Mouse (Mus musculus) liver, embryonic 15.5 days (tissue): ENCODE measurements around the gene Ddx3x. TPM values are rescaled to one million over a fixed set of nuclear protein-coding genes. Genes with fewer than 3 reads are reported as not detected.
A peak's percentile ranks its signal among the peaks of the same experiment; 100 is the strongest.
"Not testable (repeated sequence)": the region's sequence is repeated elsewhere in the genome, so short reads cannot be mapped to it uniquely, and the experiment has no call there.

Source experiments
- ATAC-seq: fragments of 200-750 bp; cut with Nextera tagmentation; 2 replicates; pipeline ENCODE4 v1.8.0; 2017; ENCODE audit warnings: moderate number of reproducible peaks, mild to moderate bottlenecking, moderate library complexity; ENCODE audit not compliant: insufficient read depth
- H3K27ac ChIP-seq: fragments of 300-500 bp; sonication (generic); replicated peaks from 2 replicates; pipeline ENCODE4 v1.5.1; 2015; ENCODE audit warnings: mild to moderate bottlenecking, inconsistent platforms
- H3K27me3 ChIP-seq: fragments of 300-500 bp; sonication (generic); 2 replicates; pipeline ENCODE4 v1.6.1; 2015; ENCODE audit warnings: mild to moderate bottlenecking, inconsistent platforms
- H3K36me3 ChIP-seq: fragments of 300-500 bp; sonication (generic); replicated peaks from 2 replicates; pipeline ENCODE4 v1.6.1; 2015; ENCODE audit warnings: moderate library complexity, mild to moderate bottlenecking, inconsistent platforms
- H3K4me1 ChIP-seq: fragments of 300-500 bp; sonication (generic); replicated peaks from 2 replicates; pipeline ENCODE4 v1.6.1; 2015; ENCODE audit warnings: inconsistent platforms
- H3K4me2 ChIP-seq: fragments of 300-500 bp; sonication (generic); 2 replicates; pipeline ENCODE4 v1.6.1; 2015; ENCODE audit warnings: moderate library complexity, mild to moderate bottlenecking, inconsistent platforms
- H3K4me3 ChIP-seq: fragments of 300-500 bp; sonication (generic); replicated peaks from 2 replicates; pipeline ENCODE4 v1.5.1; 2015; ENCODE audit warnings: mild to moderate bottlenecking, inconsistent platforms
- H3K9ac ChIP-seq: fragments of 300-500 bp; sonication (generic); 2 replicates; pipeline ENCODE4 v1.6.1; 2015; ENCODE audit warnings: moderate library complexity, mild to moderate bottlenecking, inconsistent platforms
- H3K9me3 ChIP-seq: fragments of 300-500 bp; sonication (generic); replicated peaks from 2 replicates; pipeline ENCODE4 v1.6.1; 2016; ENCODE audit warnings: inconsistent platforms
- WGBS: fragments of 180-500 bp; shearing (Covaris S2); methylation state at CpG from one replicate; pipeline ENCODE4 v1.1.7; 2015; ENCODE audit warnings: mixed read lengths; ENCODE audit not compliant: insufficient replicate concordance; 5-methylcytosine and 5-hydroxymethylcytosine counted together
- polyA plus RNA-seq: library from polyadenylated mRNA; unstranded; fragments of >200 nt; fragmentation: Nextera tagmentation; extraction: Ambion mirVana; gene quantifications from 2 replicates; pipeline ENCODE4 v1.2.1, GENCODE M21; 2015

Gene Ddx3x
- polyA plus RNA-seq, result 46.0 and 46.3 TPM in 2 replicates

- Histone ChIP-seq H3K4me1 (peaks cover 11% of the 10 kb centered on the region), H3K9ac (peak within 1 kb of the TSS; percentile 89), H3K27me3 (no peaks in the 10 kb centered on the region), H3K27ac (peak within 1 kb of the TSS; percentile 92), H3K9me3 (no peaks in the 10 kb centered on the region), H3K36me3 (peaks cover 12% of the 10 kb centered on the region), H3K4me3 (peak within 1 kb of the TSS; percentile 87), H3K4me2 (peak within 1 kb of the TSS; percentile 79)
- peak; percentile 91 for ATAC-seq
- WGBS, result 0% methylated on average over 57 of the region's 57 CpGs
These were observed at the start of gene Ddx3x for GRCm38 (mm10) chrX:13280409-13281328. Gene Ddx3x, plus strand, starts transcription at chrX:13280970.

GRCm38 (mm10) chrX:13231243-13231642, 49.5 kb upstream of the Ddx3x start:
- peak overlapping the region; percentile 53 for H3K4me3 ChIP-seq
- peak overlapping the region; percentile 68 for H3K4me2 ChIP-seq
- H3K27ac ChIP-seq, result peak overlapping the region; percentile 66; the same call in 1 of the 2 replicates
- 50% methylated on average over 9 of the region's 9 CpGs for WGBS
- ATAC-seq, result no peak
- H3K9ac ChIP-seq, result peak overlapping the region; percentile 35; the same call in 1 of the 2 replicates
- no peaks in the 10 kb centered on the region for H3K27me3 ChIP-seq
- no peaks in the 10 kb centered on the region for H3K36me3 ChIP-seq
- no peaks in the 10 kb centered on the region for H3K9me3 ChIP-seq
- H3K4me1 ChIP-seq, result peaks cover 30% of the 10 kb centered on the region

- 71% methylated on average over 1 of the region's 1 CpGs for WGBS
- not testable (repeated sequence) for ATAC-seq
These were observed 47.9 kb upstream of the Ddx3x start for GRCm38 (mm10) chrX:13232834-13233233.

DNA sequence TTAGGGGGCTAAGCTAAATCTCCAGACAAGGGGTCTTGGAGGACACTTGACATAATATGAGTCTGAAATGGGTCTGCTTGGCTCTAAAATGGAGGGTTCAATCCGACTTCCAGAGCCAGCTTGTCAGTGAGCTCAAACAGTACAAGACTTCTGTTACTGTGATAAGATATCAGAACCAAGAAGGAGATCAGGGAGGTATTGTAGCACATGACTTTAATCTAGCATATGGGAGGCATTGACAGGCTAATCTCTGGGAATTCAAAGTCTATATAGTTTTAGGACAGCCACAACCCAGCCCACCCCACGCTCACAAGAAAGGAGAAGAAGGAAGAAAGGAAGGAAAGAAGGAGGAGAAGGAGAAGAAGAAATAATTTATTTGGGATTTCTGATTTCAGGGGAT, 47.1 kb upstream of the Ddx3x start:
- Histone ChIP-seq H3K27me3 (no peaks in the 10 kb centered on the region), H3K36me3 (no peaks in the 10 kb centered on the region), H3K4me2 (no peak overlapping the region), H3K27ac (no peak overlapping the region), H3K4me1 (peaks cover 35% of the 10 kb centered on the region), H3K9me3 (no peaks in the 10 kb centered on the region), H3K4me3 (no peak overlapping the region), H3K9ac (no peak overlapping the region)
- ATAC-seq, result no peak
- WGBS, result 18% methylated on average over 2 of the region's 2 CpGs

More at GRCm38 (mm10) chrX:13232834-13233233, 47.9 kb upstream of the Ddx3x start:
- H3K9me3 ChIP-seq, H3K27me3 ChIP-seq, H3K9ac ChIP-seq, H3K36me3 ChIP-seq, H3K27ac ChIP-seq, H3K4me2 ChIP-seq, H3K4me3 ChIP-seq: not testable (repeated sequence)
- H3K4me1 ChIP-seq, result peaks cover 35% of the 10 kb centered on the region

DNA sequence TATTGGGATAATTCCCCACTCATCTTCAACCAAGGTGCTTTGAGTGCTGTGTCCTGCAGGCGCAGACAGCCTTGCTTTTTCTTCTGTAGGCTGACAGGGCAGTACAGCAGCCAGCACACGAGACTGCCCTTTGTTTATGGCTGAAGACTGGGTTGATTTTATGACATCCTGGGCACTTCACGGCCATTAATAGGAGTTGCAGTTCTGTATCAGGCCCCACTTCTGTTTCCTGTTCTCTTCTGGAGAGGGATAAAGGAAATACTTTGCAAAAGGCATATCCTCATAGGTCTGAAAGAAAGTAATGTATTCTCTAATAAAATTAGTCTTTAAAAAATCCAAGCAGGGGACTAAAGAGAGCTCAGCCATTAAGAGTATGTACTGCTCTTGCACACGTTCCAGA, 46.1 kb upstream of the Ddx3x start:
- ATAC-seq, result no peak
- Histone ChIP-seq H3K9ac (no peak overlapping the region), H3K4me2 (no peak overlapping the region), H3K27ac (no peak overlapping the region), H3K4me1 (peaks cover 33% of the 10 kb centered on the region), H3K36me3 (no peaks in the 10 kb centered on the region), H3K4me3 (no peak overlapping the region), H3K9me3 (no peaks in the 10 kb centered on the region), H3K27me3 (no peaks in the 10 kb centered on the region)
- WGBS, result 34% methylated on average over 4 of the region's 4 CpGs

- H3K4me3 ChIP-seq, result no peak overlapping the region
- H3K9ac ChIP-seq, result no peak overlapping the region
- H3K27me3 ChIP-seq, result no peaks in the 10 kb centered on the region
- H3K36me3 ChIP-seq, result no peaks in the 10 kb centered on the region
- no peak overlapping the region for H3K27ac ChIP-seq
- H3K4me1 ChIP-seq, result peaks cover 37% of the 10 kb centered on the region
- H3K9me3 ChIP-seq, result no peaks in the 10 kb centered on the region
- peak; percentile 59 for ATAC-seq
- WGBS, result 69% methylated on average over 2 of the region's 2 CpGs
- H3K4me2 ChIP-seq, result no peak overlapping the region
These were observed 44.6 kb upstream of the Ddx3x start for GRCm38 (mm10) chrX:13236100-13236568.

DNA sequence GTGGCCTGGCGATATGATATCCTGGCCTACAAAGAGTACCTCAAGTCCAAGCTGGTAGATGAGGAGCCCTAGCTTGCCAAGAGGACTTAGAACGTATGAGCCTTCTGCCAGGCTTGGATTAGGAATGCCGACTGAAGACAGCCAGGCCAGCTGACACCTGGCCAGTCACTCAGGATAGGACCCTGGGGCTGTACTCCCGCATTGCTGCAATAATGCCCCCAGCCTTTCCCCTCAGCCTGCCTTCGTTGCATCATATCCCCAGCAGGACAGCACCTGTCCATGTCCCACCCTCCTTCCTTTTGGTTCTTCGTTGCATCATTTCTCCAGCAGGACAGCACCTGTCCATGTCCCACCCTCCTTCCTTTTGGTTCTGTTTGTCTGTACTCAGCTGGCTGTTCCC, 41.3 kb upstream of the Ddx3x start:
- no peak overlapping the region for H3K4me3 ChIP-seq
- H3K4me2 ChIP-seq, result no peak overlapping the region
- H3K27me3 ChIP-seq, result no peaks in the 10 kb centered on the region
- H3K9me3 ChIP-seq, result no peaks in the 10 kb centered on the region
- no peak overlapping the region for H3K27ac ChIP-seq
- ATAC-seq, result no peak
- H3K36me3 ChIP-seq, result no peaks in the 10 kb centered on the region
- 80% methylated on average over 6 of the region's 6 CpGs for WGBS
- H3K9ac ChIP-seq, result no peak overlapping the region
- H3K4me1 ChIP-seq, result peaks cover 47% of the 10 kb centered on the region

GRCm38 (mm10) chrX:13240646-13241425, 39.9 kb upstream of the Ddx3x start:
- no peaks in the 10 kb centered on the region for H3K9me3 ChIP-seq
- H3K36me3 ChIP-seq, result no peaks in the 10 kb centered on the region
- peak overlapping the region; percentile 78 for H3K27ac ChIP-seq
- H3K9ac ChIP-seq, result peak overlapping the region; percentile 25; the same call in 1 of the 2 replicates
- peak overlapping the region; percentile 71 for H3K4me2 ChIP-seq
- H3K4me3 ChIP-seq, result peak overlapping the region; percentile 55; the same call in 1 of the 2 replicates
- H3K4me1 ChIP-seq, result peaks cover 51% of the 10 kb centered on the region
- H3K27me3 ChIP-seq, result no peaks in the 10 kb centered on the region
- ATAC-seq, result no peak
- WGBS, result 30% methylated on average over 11 of the region's 11 CpGs

DNA sequence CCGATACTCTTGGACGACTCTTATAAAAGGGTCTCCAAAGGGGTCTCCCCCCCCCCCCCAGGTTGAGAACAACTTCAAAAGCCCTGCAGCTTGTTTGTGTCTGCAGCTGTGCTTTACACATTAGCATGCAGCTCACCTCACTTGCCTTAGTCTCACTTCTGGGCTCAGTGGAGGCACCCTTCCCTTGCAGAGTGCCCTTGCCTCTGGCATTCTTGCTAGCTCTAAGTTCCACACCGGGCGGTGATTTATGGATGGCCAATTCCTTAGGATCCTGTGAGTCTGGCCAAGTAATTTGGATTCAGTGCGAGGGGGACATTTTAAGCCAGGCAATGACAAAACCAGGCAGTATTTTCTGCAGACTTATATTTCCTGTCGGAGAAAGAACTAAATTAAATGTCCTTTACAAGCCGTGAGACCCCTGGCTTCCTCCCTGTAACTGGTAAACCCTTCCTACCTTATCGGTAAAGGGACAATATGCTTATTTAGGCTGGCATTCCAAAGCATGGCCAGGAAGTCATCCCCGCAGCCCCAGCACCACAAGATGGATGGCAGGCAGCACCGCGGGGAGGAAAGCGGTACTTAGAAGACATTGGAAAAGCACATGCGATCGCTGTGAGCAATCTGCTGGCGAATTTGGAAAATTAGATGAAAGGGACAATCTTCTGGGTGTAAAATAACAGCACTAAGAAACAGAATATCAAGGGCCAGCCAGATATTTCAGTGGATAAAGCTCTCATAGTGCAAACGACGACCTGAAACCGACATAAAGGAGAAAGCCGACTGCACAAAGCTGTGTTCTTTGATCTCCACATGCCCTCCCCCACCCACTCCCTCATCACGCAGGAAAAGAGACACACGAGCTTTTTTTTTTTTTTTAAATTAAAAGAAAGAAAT, 39.1 kb upstream of the Ddx3x start:
- Histone ChIP-seq H3K4me1 (peaks cover 43% of the 10 kb centered on the region), H3K27me3 (no peaks in the 10 kb centered on the region), H3K9ac (peak overlapping the region; percentile 54), H3K4me3 (peak overlapping the region; percentile 55), H3K9me3 (no peaks in the 10 kb centered on the region), H3K36me3 (no peaks in the 10 kb centered on the region), H3K4me2 (peak overlapping the region; percentile 71), H3K27ac (peak overlapping the region; percentile 78)
- ATAC-seq, result no peak
- WGBS, result 10% methylated on average over 21 of the region's 21 CpGs

- peak overlapping the region; percentile 55 for H3K4me3 ChIP-seq
- H3K4me1 ChIP-seq, result peaks cover 42% of the 10 kb centered on the region
- H3K27ac ChIP-seq, result peak overlapping the region; percentile 78
- no peaks in the 10 kb centered on the region for H3K36me3 ChIP-seq
- H3K9me3 ChIP-seq, result no peaks in the 10 kb centered on the region
- no peaks in the 10 kb centered on the region for H3K27me3 ChIP-seq
- peak; percentile 73 for ATAC-seq
- peak overlapping the region; percentile 71 for H3K4me2 ChIP-seq
- WGBS, result 13% methylated on average over 24 of the region's 24 CpGs
- H3K9ac ChIP-seq, result peak overlapping the region; percentile 54
These were observed 38.3 kb upstream of the Ddx3x start for GRCm38 (mm10) chrX:13242320-13243096.
